Mouse (Mus musculus): ENCODE measurements around the gene Prss23. TPM values are rescaled to one million over a fixed set of nuclear protein-coding genes. Genes with fewer than 3 reads are reported as not detected.

The Prss23 gene
- total and polyA plus RNA-seq, 3 experiments, result not detected

DNA sequence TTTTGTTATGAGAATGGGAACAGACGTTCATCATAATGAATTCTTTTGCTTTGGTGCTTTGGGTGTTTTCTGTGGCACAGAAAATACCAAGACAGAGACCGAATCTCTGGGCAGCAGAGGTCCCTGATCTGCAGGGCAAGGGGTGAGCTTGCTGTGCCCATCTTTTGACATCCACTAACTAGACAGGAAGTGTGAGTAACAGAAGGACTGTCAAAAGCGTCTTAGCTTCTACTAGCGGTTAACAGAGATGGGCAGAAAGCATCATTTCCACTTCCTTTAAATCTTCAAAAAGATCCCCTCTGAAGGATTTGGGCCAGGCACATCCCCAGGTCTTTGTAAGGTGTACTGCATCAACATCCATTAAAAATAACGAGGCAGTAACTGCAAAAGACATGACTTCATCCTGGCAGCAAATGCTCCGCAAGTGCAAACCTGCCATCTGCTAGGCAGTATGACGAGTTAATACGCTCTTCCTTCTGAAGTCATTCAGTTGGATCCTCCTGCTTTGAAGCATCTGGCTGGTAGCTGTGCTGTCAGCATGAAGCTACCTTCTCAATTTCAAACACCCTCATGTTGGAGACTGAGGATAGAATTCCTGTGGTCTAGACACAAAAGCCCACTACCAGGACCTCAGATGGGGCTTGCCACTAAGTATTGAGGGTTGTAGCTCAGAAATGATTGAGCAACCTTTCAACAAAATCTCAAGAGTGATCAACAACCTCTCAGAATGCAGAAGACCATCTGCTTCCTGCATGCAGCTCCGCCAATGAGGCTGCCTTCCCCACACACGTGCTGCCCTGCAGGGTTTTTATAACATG, 63.0 kb downstream of the Prss23 start:
- Histone ChIP-seq H3K9me3 (replicated peaks; ENCODE audit: insufficient read depth, low read length) (no peaks in the 10 kb centered on the region), H3K9ac (ENCODE audit: control insufficient read depth, low read depth, low read length, poor library complexity, severe bottlenecking) (no peak overlapping the region), H3K27ac (ENCODE audit: control insufficient read depth, low read depth, low read length) (no peak overlapping the region), H3K27me3 (ENCODE audit: control insufficient read depth in 1 of 2, insufficient read depth in 2 of 2, low read length in 2 of 2) (no peaks in the 10 kb centered on the region), H3K4me3 (ENCODE audit: control insufficient read depth in 1 of 2, insufficient read depth in 1 of 2, low read depth in 2 of 2, low read length in 2 of 2) (no peak overlapping the region), H3K36me3 (ENCODE audit: control insufficient read depth in 1 of 2, insufficient read depth in 2 of 2, low read length in 2 of 2) (no peaks in the 10 kb centered on the region), H3K4me1 (ENCODE audit: control insufficient read depth in 1 of 2, insufficient read depth in 2 of 2, low read length in 2 of 2) (no peaks in the 10 kb centered on the region), H3K79me2 (ENCODE audit: control insufficient read depth, insufficient read depth, low read length, poor library complexity) (no peaks in the 10 kb centered on the region)
- DNase-seq (ENCODE audit: low read depth, low spot score), result no peak
- TF ChIP-seq GATA1 (IDR thresholded peaks at IDR 0.05; ENCODE audit: low read depth, low read length) (no peak), MYB (IDR thresholded peaks at IDR 0.05; ENCODE audit: low read depth, low read length) (no peak), MYC (IDR thresholded peaks at IDR 0.05; ENCODE audit: low read depth, low read length) (no peak), ZMIZ1 (IDR thresholded peaks at IDR 0.05; ENCODE audit: low read depth, low read length) (no peak), MAFK (IDR thresholded peaks at IDR 0.05; ENCODE audit: borderline replicate concordance, low read depth, low read length) (no peak), HCFC1 (IDR thresholded peaks at IDR 0.05; ENCODE audit: low read depth, low read length) (no peak), ELF1 (IDR thresholded peaks at IDR 0.05; ENCODE audit: low read depth, low read length) (no peak), USF2 (IDR thresholded peaks at IDR 0.05; ENCODE audit: borderline replicate concordance in 1 of 2, insufficient read depth in 1 of 2, low read depth in 1 of 2, low read length in 2 of 2) (no peak), RAD21 (IDR thresholded peaks at IDR 0.05; ENCODE audit: low read depth, low read length) (no peak), JUND (IDR thresholded peaks at IDR 0.05; ENCODE audit: low read depth, low read length) (no peak), MAZ (IDR thresholded peaks at IDR 0.05; ENCODE audit: low read depth, low read length) (no peak), E2F4 (IDR thresholded peaks at IDR 0.05; ENCODE audit: borderline replicate concordance, low read depth, low read length) (no peak), ZC3H11A (IDR thresholded peaks at IDR 0.05; ENCODE audit: low read depth, low read length) (no peak)

DNA sequence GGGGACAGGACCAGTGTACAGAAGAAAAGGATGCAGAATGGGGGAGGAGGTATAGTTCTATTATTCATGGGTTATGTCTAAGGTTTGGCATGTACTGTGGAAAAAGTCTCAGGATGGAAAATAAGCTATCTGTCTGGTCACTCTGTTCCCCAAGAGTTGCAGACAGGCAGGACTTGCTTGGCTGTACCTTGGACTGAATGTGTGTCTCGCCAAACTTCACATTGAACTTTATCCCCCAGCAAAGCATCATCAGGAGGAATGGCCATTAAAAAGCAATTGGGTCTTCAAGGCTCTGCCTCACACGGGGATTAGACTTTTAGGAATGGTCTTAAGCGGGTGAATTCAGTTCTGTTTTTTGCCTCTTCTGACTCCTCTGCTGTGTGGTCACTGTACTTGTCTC, 63.7 kb downstream of the Prss23 start:
- TF ChIP-seq USF1 (IDR thresholded peaks at IDR 0.05; ENCODE audit: low read depth, low read length), result no peak
- TF ChIP-seq ELF1 (IDR thresholded peaks at IDR 0.05; ENCODE audit: low read depth, low read length), result no peak
- no peak for TF ChIP-seq NELFE (IDR thresholded peaks at IDR 0.05; ENCODE audit: low read depth, low read length)
- no peak for TF ChIP-seq ZNF384 (IDR thresholded peaks at IDR 0.05; ENCODE audit: low read depth, low read length)
- no peak for TF ChIP-seq CHD1 (IDR thresholded peaks at IDR 0.05; ENCODE audit: low read depth, low read length)
- TF ChIP-seq POLR2AphosphoS2 (IDR thresholded peaks at IDR 0.05; ENCODE audit: low read length), result no peak
- TF ChIP-seq MYC (IDR thresholded peaks at IDR 0.05; ENCODE audit: low read depth, low read length), result no peak
- no peak for TF ChIP-seq TAL1 (IDR thresholded peaks at IDR 0.05; ENCODE audit: low read length)
- no peak for TF ChIP-seq GATA1 (IDR thresholded peaks at IDR 0.05; ENCODE audit: low read depth, low read length)
- TF ChIP-seq SIN3A (IDR thresholded peaks at IDR 0.05; ENCODE audit: low read length), result no peak
- TF ChIP-seq POLR2AphosphoS5 (IDR thresholded peaks at IDR 0.05; ENCODE audit: borderline replicate concordance, low read depth, low read length), result no peak
- no peak for TF ChIP-seq ZKSCAN1 (IDR thresholded peaks at IDR 0.05; ENCODE audit: low read depth, low read length)
- no peak for TF ChIP-seq MXI1 (IDR thresholded peaks at IDR 0.05; ENCODE audit: low read depth, low read length)
- no peak for TF ChIP-seq MAX (IDR thresholded peaks at IDR 0.05; ENCODE audit: low read length)
- TF ChIP-seq MAZ (IDR thresholded peaks at IDR 0.05; ENCODE audit: low read depth, low read length), result no peak
- no peak for TF ChIP-seq UBTF (IDR thresholded peaks at IDR 0.05; ENCODE audit: borderline replicate concordance, insufficient read depth, low read depth, low read length)
- no peak for TF ChIP-seq MYB (IDR thresholded peaks at IDR 0.05; ENCODE audit: low read depth, low read length)
- no peak for TF ChIP-seq KAT2A (conservative IDR thresholded peaks at IDR 0.05; ENCODE audit: low read depth, low read length)
- TF ChIP-seq ETS1 (IDR thresholded peaks at IDR 0.05; ENCODE audit: low read depth, low read length), result no peak
- TF ChIP-seq EP300 (IDR thresholded peaks at IDR 0.05; ENCODE audit: low read depth in 1 of 2, low read length in 2 of 2), result no peak
- H3K9ac ChIP-seq (ENCODE audit: control insufficient read depth, low read depth, low read length, poor library complexity, severe bottlenecking), result no peak overlapping the region
- no peaks in the 10 kb centered on the region for H3K9me3 ChIP-seq (replicated peaks; ENCODE audit: insufficient read depth, low read length)
- no peaks in the 10 kb centered on the region for H3K36me3 ChIP-seq (ENCODE audit: control insufficient read depth in 1 of 2, insufficient read depth in 2 of 2, low read length in 2 of 2)
- no peaks in the 10 kb centered on the region for H3K27me3 ChIP-seq (ENCODE audit: control insufficient read depth in 1 of 2, insufficient read depth in 2 of 2, low read length in 2 of 2)
- no peak overlapping the region for H3K4me3 ChIP-seq (ENCODE audit: control insufficient read depth in 1 of 2, insufficient read depth in 1 of 2, low read depth in 2 of 2, low read length in 2 of 2)
- H3K79me2 ChIP-seq (ENCODE audit: control insufficient read depth, insufficient read depth, low read length, poor library complexity), result no peaks in the 10 kb centered on the region
- no peaks in the 10 kb centered on the region for H3K4me1 ChIP-seq (ENCODE audit: control insufficient read depth in 1 of 2, insufficient read depth in 2 of 2, low read length in 2 of 2)
- DNase-seq (ENCODE audit: low read depth, low spot score), result no peak
- no peak overlapping the region for H3K27ac ChIP-seq (ENCODE audit: control insufficient read depth, low read depth, low read length)

All from MEL (cell line).